Mouse (Mus musculus) gastrocnemius, adult 2 months (tissue): ENCODE measurements around the gene Auh. TPM values are rescaled to one million over a fixed set of nuclear protein-coding genes. Genes with fewer than 3 reads are reported as not detected.

Experiments
- DNase-seq: peaks from one replicate; pipeline ENCODE4 v3.0.0; 2022
- H3K27ac ChIP-seq: fragments of 200-600 bp; 2 replicates; pipeline ENCODE4 v1.8.1; 2022; ENCODE audit warnings: mild to moderate bottlenecking
- H3K4me3 ChIP-seq: fragments of 200-600 bp; 2 replicates; pipeline ENCODE4 v1.8.1; 2022; ENCODE audit warnings: mild to moderate bottlenecking, moderate library complexity
- CTCF ChIP-seq: fragments of 200-600 bp; IDR thresholded peaks from 2 replicates; pipeline ENCODE4 v1.8.1; 2022; ENCODE audit warnings: antibody characterized with exemption, mild to moderate bottlenecking, moderate library complexity
- intact Hi-C: fragments of 180-260 bp; cut with DNase I; formaldehyde crosslinking; loops from one replicate; pipeline ENCODE4 v1.15.1; 2025
- total RNA-seq, 2 experiments: library from RNA; stranded (reverse); gene quantifications; 2 replicates each; pipeline ENCODE4 v1.2.3; 2021

Auh gene
- total RNA-seq, 2 experiments from 2014 or later, result 74.0 to 94.1 TPM

GRCm38 (mm10) chr13:52866005-52866792, 63.3 kb downstream of the Auh start:
- Histone ChIP-seq H3K27ac (peak overlapping the region; percentile 74), H3K4me3 (peak overlapping the region; percentile 15; the same call in 1 of the 2 replicates)
- TF ChIP-seq CTCF, result no peak
- DNase-seq, result no peak
- intact Hi-C loops, result no loop called here

- H3K4me3 ChIP-seq, result no peak overlapping the region
- DNase-seq, result no peak
- intact Hi-C loops, result no loop called here
- H3K27ac ChIP-seq, result no peak overlapping the region
- no peak for TF ChIP-seq CTCF
Observed at GRCm38 (mm10) chr13:52863436-52863835, 66.0 kb downstream of the Auh start.

GRCm38 (mm10) chr13:52860006-52860685, 69.3 kb downstream of the Auh start:
- Histone ChIP-seq H3K27ac (no peak overlapping the region), H3K4me3 (no peak overlapping the region)
- no peak for DNase-seq
- intact Hi-C loops, result no loop called here
- no peak for TF ChIP-seq CTCF

- no peak overlapping the region for H3K27ac ChIP-seq
- intact Hi-C loops, result no loop called here
- DNase-seq, result no peak
Observed at GRCm38 (mm10) chr13:52859065-52859820, 70.2 kb downstream of the Auh start.

GRCm38 (mm10) chr13:52858373-52858772, 71.1 kb downstream of the Auh start:
- no peak for TF ChIP-seq CTCF
- intact Hi-C loops, result no loop called here
- Histone ChIP-seq H3K4me3 (no peak overlapping the region), H3K27ac (no peak overlapping the region)
- DNase-seq, result no peak

More at GRCm38 (mm10) chr13:52859065-52859820, 70.2 kb downstream of the Auh start:
- no peak for TF ChIP-seq CTCF
- H3K4me3 ChIP-seq, result no peak overlapping the region

DNA sequence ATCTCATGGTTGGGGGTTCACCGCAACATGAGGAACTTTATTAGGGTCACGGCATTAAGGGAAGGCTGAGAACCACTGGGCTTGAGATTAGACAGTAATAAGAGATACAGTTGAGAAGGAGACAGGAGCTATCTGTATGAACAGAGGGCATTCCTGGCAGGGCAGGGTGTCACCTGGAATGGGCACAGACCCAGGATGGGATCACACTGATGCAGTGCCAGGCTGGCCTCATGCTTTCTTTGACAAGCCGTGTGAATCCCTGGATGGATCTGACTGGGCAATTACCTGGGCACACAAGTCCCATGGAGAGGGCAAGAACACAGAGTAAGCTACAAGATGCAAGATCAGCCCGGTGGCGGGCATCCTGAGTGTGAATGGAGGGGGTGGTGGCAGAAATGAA, 71.7 kb downstream of the Auh start:
- H3K4me3 ChIP-seq, result no peak overlapping the region
- TF ChIP-seq CTCF, result no peak
- DNase-seq, result no peak
- no peak overlapping the region for H3K27ac ChIP-seq
- intact Hi-C loops, result no loop called here

DNA sequence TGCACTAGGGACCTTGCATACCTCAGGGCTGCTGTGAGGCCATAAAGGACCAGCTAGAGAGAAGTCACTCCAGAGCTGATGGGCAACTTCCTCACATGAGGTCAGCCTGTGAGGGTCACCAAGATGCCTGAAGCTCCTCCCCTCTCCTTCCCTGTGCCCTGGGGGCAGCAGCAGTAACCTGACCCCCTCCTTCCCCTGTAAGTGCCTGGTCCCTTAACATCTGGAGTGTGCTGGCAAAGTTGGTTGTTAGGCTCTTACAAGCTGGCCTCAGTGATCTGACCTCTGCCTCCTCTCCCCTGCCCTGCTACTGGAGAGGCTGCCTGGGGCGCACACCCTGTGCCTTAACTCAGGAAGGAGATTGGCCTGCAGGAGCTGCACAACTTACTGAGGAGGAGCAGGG, 75.9 kb downstream of the Auh start:
- Histone ChIP-seq H3K4me3 (no peak overlapping the region), H3K27ac (no peak overlapping the region)
- DNase-seq, result no peak
- TF ChIP-seq CTCF, result no peak
- intact Hi-C loops, result no loop called here

- intact Hi-C loops, result no loop called here
- no peak for DNase-seq
- no peak overlapping the region for H3K27ac ChIP-seq
- TF ChIP-seq CTCF, result no peak
- H3K4me3 ChIP-seq, result no peak overlapping the region
Observed at GRCm38 (mm10) chr13:52851886-52852285, 77.6 kb downstream of the Auh start.

GRCm38 (mm10) chr13:52850024-52850723, 79.3 kb downstream of the Auh start:
- Histone ChIP-seq H3K4me3 (no peak overlapping the region), H3K27ac (0 out of 2 replicates have a peak overlapping the region, but pooled peaks have one; percentile 8)
- peak; percentile 62 for TF ChIP-seq CTCF
- DNase-seq, result peak; percentile 36
- intact Hi-C loops, result no loop called here

DNA sequence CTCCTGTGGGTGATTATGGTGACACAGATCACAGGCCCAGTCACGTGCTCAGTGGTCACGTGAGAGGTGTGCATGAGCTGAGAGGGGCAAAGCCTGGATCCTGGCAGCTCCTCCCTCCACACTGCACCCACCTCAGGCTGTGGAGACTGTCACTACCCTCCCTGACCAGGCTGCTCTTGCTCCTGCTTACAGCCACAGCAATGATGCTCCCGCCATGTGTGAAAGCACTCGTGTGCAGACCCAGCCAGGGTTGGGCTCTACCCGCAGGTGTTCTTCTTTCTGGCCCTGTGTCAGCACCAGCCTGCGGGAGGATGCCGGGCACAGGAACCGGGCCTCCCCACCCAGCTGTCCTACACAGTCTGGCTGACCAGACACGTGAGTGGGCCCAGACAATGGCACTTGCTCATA, 80.1 kb downstream of the Auh start:
- DNase-seq, result no peak
- TF ChIP-seq CTCF, result no peak
- H3K4me3 ChIP-seq, result no peak overlapping the region
- H3K27ac ChIP-seq, result 0 out of 2 replicates have a peak overlapping the region, but pooled peaks have one; percentile 8
- intact Hi-C loops, result no loop called here

DNA sequence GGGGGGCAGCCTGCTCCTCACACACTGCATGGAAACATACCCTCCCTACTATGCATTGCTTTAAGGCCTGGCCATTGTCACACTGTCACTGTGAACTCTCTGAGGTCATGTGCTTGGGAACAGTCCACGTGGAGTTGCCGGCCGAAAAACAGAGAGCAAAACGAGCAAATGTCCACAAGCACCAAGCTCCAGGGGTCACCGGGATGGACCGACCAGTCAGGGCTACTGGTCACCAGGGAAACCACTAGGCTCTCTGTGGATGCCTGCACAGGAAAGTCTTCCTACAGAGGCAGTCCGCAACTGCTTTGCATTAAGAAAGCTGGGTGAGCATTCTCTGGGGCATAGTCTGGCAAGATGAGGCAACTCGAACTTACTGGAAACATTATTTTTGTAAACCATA, 82.0 kb downstream of the Auh start:
- Histone ChIP-seq H3K4me3 (no peak overlapping the region), H3K27ac (peak overlapping the region; percentile 67)
- TF ChIP-seq CTCF, result no peak
- DNase-seq, result no peak
- intact Hi-C loops, result no loop called here

- Histone ChIP-seq H3K4me3 (no peak overlapping the region), H3K27ac (peak overlapping the region; percentile 67)
- intact Hi-C loops, result no loop called here
- no peak for TF ChIP-seq CTCF
- DNase-seq, result no peak
Observed at GRCm38 (mm10) chr13:52847071-52847470, 82.4 kb downstream of the Auh start.
